Mouse (Mus musculus) lung, adult 18-20 months (tissue): ENCODE measurements around the gene Fam160b1.

Source experiments
- DNase-seq, 2 experiments: peaks; one replicate each; pipeline ENCODE4 v3.0.0; 2022; ENCODE audit warnings: mixed read lengths in 2 of 2

Gene Fam160b1

GRCm38 (mm10) chr19:57427756-57428438 is 67.4 kb downstream of the Fam160b1 start:
- DNase-seq = no peak

DNA sequence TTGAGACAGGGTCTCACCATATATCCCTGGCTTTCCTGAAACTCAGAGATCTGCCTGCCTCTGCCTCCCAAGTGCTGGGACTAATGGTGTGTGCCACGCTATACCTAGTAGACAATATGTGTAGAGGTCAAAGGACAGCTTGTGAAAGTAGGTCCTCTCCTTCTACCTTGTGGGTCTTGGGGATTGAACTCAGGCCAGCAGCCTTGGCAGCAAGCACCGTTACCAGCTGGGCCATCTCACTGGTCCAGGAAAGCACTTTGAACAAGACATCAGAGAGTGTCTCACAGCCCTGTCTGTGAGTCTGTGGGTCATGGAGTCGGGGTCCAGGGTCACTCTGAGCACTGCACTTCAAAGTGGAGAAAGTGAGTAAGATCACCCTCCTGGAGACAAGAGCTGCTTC is 68.2 kb downstream of the Fam160b1 start:
- no peak for DNase-seq

GRCm38 (mm10) chr19:57429926-57430325 is 69.4 kb downstream of the Fam160b1 start:
- no peak for DNase-seq

DNA sequence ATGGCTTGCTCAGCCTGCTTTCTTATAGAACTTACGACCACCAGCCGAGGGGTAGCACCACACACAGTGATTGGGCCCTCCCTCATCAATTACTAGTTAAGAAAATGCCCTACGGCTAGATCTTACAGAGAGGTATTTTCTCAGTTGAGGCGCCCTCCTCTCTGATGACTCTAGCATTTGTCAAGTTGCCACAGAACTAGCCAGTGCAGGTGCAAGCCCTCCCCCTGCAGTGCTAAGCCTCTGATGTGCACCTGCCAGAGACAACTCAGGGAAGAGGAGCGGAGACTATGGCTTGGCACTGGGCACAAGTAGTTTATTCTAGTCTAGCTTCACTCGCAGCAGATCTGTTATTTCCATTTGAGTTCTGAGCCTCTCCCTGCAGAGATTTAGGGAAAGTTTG is 71.0 kb downstream of the Fam160b1 start:
- DNase-seq = no peak

GRCm38 (mm10) chr19:57434024-57434423 is 73.5 kb downstream of the Fam160b1 start:
- DNase-seq = no peak

DNA sequence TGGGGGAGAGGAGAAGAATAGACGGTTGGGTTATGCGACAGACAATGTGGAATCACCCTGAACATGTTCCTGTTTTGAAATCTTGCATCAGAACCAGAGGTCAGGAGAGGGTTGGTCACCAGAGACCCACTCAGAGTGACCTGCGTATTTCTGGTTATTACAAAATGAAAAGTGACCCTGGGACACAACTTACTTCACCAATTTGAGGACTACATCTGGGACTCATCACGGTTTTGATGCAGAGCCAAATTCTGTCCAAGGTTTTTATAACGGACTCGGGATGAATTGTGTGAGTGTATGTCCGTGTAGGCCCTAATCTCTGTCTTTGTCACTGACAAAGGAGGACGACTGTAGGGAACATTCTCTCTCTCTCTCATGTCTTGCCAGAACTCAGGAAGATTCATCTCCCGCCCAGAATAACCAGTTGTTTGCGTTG is 76.1 kb downstream of the Fam160b1 start:
- DNase-seq = peak in 1 of 2 experiments; percentile 16

- DNase-seq = no peak
These were observed 76.6 kb downstream of the Fam160b1 start for GRCm38 (mm10) chr19:57437042-57437441.
